Mouse (Mus musculus): ENCODE data around the gene Ramp2.

Ramp2 gene

DNA sequence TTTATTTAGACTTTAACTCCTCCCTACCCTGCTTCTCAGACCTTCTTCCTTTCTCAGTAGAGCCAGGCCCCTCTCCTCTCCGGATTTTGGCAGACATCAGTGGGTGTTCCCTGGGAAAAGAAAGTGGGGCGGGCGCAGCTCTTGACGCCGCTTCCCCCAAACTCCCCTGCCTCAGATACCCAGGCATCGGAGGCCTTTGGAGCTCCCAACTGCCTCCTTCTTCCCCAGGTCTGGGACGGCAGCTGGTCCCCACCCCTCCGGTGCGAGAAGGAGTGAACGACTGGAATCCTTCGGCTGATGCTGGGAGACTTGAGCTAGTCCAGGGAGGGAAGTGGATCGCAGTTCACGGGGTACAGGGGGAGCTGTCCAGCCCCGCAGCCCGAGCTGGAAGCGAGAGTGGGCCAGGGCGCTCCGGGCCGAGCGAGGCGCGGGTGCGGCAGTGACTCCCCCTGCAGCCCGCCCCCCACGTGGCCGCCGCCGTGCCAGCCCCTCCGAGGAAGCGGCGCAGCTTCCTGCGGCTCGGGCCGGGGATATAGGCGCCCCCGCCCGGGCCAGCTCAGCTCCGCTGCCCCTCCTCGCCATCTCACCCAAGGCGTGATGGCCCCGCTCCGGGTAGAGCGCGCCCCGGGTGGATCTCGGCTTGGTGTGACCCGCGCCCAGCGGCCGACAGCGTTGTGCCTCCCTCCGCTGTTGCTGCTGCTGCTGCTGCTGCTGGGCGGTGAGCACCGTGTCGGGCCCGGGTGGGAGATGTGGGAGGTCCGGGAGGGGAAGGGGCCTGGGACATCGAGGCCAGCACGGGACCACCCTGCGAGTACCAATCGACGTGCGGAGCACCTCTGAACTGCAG lies at the start of gene Ramp2:
Gene Ramp2 (plus strand): TSS at position 174 of the 847 bp plus-strand sequence.
- DNase-seq (ENCODE audit: low read depth in 1 of 2, low spot score in 2 of 2) = no peak

DNA sequence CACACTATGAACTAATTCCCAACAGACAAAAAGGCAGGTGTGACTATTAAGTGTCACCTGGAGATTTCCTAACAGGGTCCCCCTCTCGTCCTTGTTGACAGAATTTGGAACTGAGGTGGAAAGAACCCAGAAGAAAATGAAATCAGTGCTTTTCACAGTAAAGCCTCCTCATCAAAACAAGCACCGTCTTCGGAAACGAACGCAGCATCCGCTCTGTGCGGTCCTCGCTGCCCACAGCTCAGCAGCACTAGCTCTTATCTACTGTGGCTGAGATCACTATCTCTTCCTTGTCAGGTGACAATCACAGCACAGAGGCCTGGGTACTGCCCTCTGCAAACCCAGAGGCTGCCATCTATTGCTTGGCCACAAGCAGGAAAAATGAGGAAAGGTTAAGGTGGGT lies 49.7 kb upstream of the Ramp2 start:
- no peak for DNase-seq (ENCODE audit: low read depth in 1 of 2, low spot score in 2 of 2)

DNA sequence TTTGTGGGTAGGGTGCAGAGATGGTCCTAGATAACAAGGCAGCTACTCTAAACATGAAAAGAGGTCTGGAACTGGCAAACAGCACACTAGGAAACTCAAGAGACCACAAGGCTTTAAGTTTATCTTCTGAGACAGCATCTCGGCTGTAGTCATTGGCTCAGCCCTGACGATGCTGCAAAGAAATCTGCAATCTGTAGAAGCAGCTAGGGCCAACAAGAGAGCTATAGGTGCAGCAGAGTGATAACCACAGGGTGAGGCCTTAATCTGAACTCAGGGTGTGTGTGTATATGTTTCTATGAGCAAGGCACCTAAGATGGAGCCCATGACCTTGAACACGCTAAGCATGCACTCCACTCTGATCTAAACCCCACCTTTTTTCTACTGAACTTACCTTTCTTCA lies 46.3 kb upstream of the Ramp2 start:
- DNase-seq (ENCODE audit: low read depth in 1 of 2, low spot score in 2 of 2) = no peak

DNA sequence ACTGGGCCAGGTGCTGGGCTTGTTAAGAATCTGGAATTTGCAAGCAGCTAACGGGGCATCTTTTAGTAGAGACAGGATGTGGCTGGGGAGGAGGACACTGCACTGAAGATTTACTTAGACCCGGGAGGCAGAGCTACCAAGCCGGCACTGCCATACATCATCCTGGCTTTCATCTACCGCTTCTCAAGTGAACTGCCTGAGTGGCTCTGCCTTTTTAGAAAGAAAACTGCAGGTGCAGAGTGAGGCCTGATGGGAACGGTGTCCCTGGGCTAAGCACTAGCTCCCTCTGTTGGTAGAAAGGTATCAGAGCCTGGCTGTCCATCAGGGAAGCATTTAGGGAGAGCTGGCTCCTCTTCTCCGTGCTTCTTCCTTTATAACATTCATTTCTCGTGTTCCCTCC lies 44.8 kb upstream of the Ramp2 start:
- no peak for DNase-seq (ENCODE audit: low read depth in 1 of 2, low spot score in 2 of 2)

DNA sequence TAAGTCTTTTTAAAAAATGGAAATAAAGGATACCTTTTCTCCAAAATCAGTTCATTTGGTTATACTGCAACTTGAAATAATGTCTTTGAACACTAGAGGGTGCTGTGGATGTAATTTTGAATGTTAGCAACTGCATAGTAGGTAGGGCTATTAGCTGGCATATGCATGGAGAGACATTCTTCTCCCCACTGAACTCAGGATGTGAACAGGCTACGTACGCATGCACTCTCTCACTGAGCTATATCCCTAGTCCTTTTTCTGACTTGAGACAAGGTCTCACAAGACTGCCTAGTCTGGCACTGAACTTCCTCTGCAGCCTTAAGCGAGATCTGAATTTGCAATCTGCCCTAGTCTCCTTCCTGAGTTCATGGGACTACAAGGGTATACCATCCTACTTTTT lies 33.9 kb upstream of the Ramp2 start:
- DNase-seq (ENCODE audit: low read depth in 1 of 2, low spot score in 2 of 2) = no peak

DNA sequence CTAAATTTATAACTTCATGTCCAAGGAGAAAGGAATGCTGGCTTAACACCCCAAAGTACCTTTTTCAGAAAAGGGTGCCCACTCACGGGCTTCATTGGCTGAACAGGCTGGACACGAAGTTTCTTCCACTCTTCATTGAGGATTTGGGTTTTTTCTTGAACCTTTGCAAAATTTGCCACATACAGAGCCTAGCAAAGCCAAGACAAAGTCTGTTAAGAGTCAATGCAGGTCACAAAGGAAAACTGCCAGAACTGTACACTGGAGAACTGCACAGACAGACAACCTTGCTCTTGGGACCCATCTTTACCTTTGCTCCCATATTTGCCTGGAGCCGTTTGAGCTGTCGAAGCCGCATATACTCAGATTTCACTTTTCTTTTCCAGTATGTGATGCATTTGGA lies 28.9 kb upstream of the Ramp2 start:
- DNase-seq (ENCODE audit: low read depth in 1 of 2, low spot score in 2 of 2) = no peak

DNA sequence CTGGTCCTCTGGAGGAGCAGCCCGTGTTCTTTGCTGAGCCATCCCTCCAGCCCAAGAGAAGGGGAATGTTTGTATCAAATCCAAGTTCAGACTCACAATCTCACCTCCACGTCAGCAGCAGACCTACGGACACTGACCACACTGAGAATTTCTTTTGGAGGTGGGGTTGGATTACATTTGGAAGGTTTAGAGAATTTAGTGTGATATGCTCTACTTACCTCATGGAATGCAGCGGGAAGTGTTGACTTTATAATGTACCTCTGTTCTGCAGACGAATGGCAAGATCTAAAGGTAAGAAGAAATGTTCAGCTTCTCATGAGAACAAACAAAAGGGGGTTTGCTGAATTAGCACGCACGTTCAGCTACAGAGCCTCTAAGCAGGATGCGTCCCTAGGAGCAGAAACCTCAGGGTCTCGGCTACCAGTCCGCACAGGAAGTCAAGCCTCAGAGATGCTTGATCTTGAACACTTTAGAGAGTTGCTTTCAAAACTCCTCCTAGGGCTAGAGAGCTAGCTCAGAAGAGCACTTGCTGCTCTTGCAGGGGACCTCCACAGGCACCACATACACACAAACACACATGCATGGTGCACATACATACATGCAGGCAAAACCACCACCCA lies 27.3 kb upstream of the Ramp2 start:
- no peak for DNase-seq (ENCODE audit: low read depth in 1 of 2, low spot score in 2 of 2)

DNA sequence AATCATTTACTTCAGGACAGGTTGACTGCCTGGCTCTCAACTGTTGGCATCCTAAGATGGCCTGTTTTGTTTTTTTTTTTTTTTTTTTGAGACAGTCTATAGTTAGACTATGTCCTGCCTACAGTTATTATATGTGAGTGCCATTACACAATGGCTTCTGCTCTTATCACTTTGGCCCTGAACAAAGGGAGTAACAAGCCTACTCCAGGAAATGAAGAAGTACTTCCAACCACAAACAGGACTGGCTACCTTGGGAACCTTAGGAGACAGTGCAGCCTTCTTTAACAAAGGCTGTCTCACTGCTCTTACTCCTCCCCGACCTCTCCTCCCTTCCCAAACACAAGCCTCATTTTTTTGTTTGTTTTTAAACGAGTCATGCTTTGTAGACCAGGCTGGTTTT lies 25.0 kb upstream of the Ramp2 start:
- DNase-seq (ENCODE audit: low read depth in 1 of 2, low spot score in 2 of 2) = no peak

DNA sequence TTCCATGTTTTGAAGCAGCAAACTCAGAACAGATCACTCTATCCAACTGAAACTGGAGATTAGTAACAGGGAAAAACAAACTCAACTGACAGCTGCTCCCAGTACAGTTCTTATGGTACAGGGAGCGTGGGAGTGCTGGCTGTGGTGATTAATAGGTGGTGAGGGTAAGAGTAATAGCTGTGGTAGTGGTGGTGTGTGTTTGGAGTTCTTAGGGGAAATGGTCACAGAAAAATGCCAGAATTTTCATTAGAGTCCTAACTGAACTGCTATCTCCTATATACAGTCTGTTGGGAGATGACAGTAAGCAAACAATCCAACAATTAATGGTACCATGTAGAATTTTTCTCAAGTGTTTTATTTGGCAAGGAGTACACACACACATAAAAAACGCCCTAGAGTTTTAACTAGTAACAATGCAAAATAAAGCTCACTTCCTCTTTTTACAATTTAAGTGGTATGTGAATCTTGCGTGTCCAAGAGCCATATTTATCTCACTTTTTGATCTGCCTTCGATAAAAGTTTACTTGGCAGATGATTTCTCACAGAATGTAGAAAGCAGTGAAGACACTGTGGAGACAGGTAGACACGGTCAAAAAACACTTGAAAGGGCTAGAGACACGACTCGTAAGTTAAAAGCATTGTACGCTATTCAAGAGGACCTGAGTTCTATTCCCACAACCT lies 24.4 kb upstream of the Ramp2 start:
- no peak for DNase-seq (ENCODE audit: low read depth in 1 of 2, low spot score in 2 of 2)

DNA sequence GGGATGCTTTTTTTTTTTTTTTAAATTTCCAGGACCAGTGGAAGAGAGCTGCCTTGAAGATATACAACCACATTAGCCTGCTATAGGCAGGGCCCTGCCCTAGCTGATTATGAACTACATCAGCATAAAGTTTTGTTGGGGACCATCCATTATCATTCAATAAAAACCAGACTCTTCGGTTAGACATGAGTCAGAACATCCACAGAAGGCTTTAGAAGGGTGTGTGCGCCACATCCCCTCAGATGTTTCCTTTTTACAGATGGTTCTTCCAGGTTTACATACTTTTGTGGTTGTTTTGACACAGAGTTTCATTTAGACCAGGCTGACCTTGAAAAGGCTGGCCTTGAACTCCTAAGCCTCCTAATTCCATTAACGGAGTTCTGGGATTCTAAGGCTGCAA lies 21.5 kb upstream of the Ramp2 start:
- no peak for DNase-seq (ENCODE audit: low read depth in 1 of 2, low spot score in 2 of 2)

DNA sequence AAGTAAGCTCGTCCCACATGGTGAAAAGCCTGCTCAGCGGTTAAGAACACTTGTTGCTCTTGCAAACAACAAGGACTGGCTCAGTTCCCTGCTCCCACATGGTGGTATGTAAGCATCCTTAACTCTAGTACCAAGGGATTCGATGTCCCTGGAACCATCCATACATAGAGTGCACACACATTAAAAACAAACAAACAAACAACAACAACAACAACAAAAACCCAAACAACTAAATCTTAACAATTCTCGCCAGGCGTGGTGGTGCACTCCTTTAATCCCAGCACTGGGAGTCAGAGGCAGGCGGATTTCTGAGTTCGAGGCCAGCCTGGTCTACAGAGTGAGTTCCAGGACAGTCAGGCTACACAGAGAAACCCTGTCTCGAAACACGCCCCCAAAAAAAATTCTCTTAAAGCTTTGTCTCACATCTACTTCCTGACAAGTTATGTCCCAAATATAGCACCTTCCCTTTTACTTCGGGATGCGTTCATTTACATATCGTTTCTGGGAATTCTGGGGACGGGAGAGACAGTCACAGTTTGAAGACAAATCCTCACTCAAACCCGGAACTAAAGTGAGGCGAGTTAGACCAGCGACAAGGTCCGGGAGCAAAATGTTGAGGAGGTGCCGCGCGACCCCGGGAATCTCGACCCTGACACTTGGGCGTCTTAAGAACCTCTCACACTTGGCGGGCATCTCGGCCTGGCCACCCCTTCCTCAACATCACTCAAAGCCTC lies 20.3 kb upstream of the Ramp2 start:
- no peak for DNase-seq (ENCODE audit: low read depth in 1 of 2, low spot score in 2 of 2)

DNA sequence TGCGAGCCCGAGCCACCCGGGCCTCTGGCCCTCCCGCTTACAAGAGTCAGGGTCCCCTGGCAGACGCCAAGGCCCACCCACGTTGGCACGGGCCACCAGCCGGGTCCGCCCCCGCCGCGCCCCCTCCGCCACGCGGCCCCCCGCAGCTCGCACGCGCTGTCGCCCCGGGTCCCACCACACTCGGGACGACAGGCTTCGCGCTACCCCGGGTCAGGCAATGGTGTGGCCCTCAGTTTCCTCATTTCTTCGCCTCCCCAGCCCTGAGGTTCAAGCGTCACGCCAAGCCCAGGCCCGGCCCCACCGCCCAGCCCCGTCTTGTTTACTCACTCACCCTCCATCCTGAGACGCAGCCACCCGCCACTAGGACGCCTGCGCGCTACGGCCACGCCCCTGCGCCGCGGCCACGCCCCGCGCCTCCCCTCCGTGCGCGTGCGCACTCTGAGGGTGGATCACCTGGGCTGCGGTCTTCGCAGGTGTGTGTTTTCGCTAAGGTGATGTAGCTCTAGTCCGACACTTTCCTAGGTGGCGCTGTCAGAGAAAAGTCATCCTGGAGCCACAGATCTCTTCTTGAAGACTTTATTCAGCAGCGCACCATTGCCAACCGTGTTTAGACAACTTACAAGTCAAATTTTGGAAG lies 19.6 kb upstream of the Ramp2 start, which contains the start of gene Ezh1:
Gene Ezh1 (minus strand): TSS at position 399 of the 637 bp plus-strand sequence.
- peak; percentile 55 to 81 for DNase-seq (ENCODE audit: low read depth in 1 of 2, low spot score in 2 of 2)

DNA sequence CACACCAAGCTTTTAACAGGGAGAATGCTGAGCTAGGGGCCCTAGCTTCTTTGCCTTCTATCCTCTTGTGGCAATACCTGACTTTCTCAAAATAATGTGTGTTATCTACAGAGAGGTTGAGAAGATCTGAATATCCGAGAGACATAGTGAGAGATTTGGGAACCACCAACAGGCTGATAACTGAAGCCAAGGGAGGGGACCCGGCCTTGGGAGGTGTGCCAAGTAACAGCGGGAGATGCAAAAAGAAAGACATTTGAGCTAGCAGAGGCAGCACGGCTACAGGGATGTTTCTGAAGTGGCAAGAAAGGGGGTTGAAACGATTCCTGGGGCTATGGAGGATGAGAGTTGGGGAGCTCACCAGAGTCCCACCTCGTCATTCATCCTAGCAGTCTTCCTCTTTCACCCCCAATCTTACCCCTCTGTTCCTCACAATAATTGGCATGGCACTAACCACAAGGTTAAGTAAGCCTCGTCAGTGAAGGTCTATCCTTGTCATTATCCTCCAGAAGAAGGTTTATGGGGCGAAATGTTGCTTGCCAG lies 16.4 kb upstream of the Ramp2 start:
- no peak for DNase-seq (ENCODE audit: low read depth in 1 of 2, low spot score in 2 of 2)

DNA sequence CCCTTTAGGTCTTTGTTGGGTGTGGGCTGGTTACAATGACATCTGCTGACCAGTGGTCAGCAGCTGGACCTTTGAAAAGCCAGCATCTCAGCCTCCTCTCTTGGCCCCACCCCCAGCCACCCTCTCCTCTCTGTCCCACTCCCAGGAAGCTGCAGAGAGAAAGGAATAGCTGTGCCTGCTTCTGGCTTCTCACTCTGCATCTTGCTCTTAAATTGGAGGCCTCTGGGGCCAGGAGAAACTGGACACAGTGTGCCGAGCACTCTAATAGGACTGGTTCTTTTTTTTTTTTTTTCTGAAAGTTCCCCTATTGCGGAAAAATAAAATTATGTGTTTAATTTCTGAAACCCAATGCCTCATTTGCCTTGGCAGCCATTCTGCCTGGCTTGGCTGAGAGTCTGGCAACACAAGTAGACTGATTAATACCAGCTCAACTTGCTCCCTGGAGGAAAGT lies 15.7 kb upstream of the Ramp2 start:
- no peak for DNase-seq (ENCODE audit: low read depth in 1 of 2, low spot score in 2 of 2)

DNA sequence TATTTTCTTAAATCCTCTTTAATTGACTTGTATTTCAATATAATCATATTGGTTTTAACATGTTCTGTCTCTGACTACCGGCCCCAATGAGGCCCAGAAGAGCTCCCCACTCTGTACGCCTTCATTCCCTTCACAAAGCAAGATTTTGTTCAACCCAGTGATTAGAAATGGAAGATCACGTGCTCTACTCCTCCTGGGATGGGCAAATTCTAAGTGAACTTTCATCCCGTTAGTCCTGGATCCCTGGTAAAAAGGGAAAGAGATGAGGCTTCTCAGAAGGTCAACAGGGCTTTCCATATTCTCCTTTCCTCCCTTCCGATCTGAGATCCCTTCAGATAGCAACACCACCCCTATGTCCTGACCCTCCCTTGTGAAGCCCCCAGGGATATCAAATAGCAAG lies 15.3 kb upstream of the Ramp2 start:
- DNase-seq (ENCODE audit: low read depth in 1 of 2, low spot score in 2 of 2) = no peak

DNA sequence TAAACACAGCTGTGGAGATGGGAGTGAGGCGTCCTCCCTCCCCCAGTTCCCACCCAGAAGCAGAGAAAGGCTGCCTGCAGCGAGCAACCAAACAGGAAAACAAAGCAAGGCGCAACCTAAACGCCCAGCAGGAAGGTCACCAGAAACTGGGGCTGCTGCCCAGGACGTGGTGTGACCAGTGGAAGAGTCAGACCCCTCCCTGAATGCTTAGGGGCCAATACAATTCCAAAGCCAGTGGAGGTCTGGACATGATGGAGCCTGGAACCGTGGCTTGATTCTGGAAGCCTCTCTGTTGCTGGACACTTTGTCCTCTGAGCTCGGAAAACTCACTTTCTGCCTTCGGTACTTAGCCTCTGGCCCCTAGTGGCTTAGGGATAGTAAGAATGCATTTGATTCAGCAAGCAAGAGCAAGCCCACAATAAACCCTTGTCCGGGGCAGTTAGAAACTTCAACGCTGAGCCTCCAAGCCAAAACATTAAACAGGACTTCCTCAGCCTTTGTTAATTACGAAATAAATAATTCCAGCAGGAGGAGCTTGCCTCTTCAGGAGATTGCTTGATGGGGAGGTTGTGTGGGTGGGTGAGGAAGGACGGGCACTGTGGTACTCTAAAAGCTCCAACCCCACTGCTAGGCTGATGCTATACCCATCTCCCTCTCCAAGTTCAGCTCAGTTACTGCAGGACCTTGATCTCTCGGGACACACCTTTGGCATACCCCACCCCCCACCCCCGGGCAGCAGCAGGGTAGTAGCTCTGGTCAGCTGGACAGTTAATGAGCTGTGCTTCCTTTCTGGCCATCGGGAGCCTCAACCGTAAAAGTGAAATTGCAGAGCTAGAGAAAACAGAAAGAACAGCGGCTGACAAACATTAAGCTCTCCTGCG lies 14.6 kb upstream of the Ramp2 start:
- DNase-seq (ENCODE audit: low read depth in 1 of 2, low spot score in 2 of 2) = no peak

DNA sequence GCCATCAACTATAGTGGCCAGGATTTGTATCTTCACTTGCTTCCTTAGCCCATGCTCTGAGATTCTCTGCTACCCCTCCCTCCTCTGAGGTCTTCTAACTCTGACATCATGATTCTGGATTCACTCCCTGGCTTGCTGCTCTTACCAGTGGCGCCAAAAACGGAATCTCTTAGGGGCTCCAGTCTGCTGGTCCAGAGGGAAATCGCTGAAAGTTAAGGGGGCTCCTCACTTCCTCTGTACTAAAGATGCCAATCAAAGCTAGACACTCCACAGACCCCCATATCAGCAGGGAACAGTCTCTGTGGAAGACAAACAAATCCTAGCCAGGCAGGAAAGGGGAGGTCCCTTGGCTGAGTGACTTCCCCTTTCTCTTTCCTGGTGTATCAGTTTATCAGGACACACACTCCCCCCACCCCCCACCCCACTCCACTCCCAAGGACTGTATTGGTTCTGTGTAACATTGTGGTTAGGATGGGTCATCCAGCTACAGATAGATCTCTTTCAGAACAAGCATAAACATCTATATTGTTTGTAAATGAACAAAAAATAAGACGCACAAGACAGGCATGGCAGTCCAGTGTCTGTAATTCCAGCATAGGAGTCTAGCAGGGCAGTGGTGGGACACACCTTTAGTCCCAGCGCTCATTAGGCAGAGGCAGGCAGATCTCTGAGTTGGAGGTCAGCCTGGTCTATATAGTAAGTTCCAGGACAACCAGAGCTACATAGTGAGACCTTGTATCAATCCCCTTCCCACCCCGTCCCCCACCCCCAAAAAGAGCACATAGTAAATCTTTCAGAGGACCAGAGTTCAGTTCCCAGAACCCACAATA lies 13.6 kb upstream of the Ramp2 start:
- no peak for DNase-seq (ENCODE audit: low read depth in 1 of 2, low spot score in 2 of 2)

DNA sequence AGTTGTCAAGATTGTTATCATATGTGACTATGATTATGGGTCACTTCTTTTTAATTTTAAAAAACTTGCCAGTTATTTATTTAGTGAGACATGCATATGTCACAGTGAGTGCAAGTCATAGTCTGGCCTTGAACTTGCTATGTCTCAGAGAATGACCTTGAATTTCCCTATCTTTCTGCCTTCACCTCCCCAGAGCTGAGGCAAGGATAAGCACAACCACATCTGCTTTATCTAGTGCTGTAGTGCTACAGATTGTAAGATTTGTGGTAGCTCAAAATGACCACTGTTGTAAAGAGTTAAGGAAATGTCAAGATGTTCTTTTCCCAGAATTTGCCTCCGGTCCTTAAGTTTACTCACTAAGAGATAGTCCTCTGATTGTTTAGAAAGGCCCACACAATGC lies 12.6 kb upstream of the Ramp2 start:
- DNase-seq (ENCODE audit: low read depth in 1 of 2, low spot score in 2 of 2) = no peak

DNA sequence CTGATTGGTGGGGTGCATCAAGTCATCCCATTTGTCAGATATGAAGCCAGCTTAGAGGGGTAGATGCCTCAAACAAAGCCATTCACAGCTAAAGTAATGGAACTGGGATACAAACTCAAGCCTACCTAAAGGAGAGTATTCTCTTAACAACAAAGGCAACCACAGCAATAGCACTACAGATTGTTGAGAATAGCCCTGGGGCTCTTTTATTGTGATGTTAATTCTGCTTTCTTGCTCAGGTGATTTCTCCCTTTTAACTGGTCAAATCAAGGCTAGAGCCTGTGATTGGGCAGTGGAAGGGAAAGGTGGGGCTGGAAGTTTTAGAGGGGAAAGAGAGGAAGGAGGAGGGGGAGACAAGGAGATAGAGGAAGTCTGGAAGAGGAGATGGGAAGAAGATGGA lies 11.7 kb upstream of the Ramp2 start:
- DNase-seq (ENCODE audit: low read depth in 1 of 2, low spot score in 2 of 2) = no peak
